Mouse (Mus musculus) CD4-positive, CD25-positive, alpha-beta regulatory T cell, adult 4 months (primary cell): ENCODE measurements around the gene Agbl4. TPM values are rescaled to one million over a fixed set of nuclear protein-coding genes. Genes with fewer than 3 reads are reported as not detected.

Experiments
- ATAC-seq: one replicate; pipeline ENCODE4 v1.8.0; 2017
- polyA plus RNA-seq, 2 experiments: library from polyadenylated mRNA; unstranded; fragments of 100-300 nt; shearing (Covaris generic); gene quantifications; one replicate each; pipeline ENCODE4 v1.2.1; 2017

Gene Agbl4
- polyA plus RNA-seq, 2 experiments from 2014 or later: not detected

DNA sequence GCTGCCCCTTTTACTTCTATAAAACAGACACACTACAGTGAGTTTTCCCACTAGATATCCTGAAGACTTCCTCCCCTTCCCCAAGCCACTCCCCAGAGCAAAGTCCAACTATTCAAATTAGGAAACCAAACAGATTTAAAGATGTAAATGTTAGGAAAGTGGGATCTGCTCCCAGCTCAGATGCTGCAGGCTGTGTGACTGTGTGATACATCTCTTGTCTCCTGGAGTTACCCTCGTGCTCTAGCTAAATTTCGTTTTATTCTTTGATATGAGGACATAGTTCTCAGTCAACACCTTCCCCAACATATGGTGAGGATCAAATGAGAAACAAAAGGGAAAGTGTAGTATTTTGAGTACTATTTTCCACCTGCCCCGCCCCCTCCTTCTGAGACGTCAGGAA lies 1274.0 kb downstream of the Agbl4 start:
- ATAC-seq: no peak

DNA sequence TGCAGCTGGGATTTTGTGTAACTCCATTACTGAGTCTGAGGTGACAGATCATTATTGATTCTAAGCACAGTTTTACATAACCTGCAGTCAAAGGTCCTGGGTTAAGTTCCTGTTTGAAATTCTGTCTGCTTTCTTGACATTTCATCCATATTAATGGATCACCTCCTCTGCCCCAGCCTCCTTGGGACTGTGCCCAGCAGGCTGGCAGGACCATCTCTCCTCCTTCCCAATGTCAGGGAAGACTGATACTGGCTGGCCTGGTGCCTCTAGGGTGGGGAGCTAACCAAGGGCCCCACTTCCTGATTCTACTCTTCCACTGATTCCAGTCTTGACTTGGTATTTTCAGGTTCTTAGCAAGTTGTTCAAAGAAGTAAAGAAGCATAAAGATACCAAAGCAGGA lies 1276.4 kb downstream of the Agbl4 start:
- no peak for ATAC-seq

DNA sequence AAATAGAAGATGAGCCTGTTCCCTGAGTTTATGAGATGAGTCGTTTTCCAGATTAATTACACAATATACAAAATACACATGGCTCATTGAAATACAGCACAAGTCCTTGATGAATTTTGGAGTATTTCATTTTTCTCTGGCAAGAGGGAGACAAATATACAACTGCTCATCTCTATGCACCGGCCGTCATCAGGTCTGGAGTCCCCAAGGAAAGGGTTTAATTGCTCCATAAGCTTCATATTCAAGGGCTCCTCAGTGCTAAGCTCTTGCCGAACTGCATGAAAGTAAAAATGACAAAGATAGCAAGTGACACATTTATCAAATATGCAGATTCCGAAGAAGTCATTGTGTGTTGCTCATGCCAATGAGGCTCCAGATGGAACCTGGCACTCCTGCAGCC lies 1284.5 kb downstream of the Agbl4 start:
- no peak for ATAC-seq

DNA sequence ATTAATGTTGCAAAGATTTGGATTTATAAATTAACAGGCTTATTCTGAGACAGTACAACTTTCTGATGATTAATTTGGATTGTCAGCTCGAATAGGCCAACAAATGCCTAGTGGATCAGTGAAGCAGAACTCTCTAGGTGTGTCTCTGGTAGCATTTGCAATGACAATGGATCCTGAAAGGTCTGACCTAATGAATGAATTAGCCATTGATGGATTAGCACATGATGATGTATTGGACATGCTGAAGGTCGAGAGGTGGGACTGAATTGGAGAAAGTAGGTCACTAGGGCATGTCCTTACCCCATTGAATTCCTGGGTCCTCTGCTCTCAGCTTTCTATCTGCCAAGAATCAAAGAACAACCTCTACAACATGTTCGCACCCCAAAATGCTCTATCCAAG lies 1285.3 kb downstream of the Agbl4 start:
- no peak for ATAC-seq

DNA sequence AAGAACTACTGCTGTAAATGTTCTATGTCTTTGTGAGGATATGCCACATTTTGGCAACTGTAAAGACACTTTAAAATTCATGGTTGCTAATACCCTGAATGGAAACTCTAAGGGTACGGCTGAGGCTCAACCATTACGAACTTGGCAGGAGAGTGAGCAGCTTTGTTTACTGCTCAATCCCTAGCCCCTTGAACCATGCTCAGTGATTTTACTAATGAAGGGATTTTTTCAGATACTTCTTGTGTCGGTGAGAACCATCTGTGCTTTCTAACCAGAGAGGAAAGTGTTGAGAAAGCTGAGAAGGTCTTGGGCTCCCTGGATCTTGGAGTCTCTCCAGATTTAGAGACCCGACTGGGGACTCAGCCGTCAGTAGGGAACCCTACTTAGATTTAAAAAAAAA lies 1286.4 kb downstream of the Agbl4 start:
- no peak for ATAC-seq

DNA sequence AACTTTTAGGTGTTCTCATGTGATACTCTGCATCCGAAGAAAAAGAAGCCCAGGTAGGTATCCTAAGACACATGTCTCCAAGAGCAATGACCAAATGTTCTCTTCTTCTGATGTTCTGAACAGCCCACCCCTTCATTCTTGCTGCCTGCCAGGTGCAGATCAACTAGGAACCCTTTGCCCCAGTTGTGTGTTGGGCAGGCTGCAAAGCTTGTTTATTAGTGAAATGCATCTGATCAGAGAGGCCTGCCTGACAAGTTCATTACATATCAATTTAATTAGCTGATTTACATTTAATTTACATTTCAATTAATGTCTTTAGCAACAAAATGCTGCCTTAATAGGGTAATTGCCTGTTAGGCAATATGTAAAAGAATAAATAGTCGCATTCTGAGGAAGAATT lies 1288.5 kb downstream of the Agbl4 start:
- ATAC-seq: no peak

DNA sequence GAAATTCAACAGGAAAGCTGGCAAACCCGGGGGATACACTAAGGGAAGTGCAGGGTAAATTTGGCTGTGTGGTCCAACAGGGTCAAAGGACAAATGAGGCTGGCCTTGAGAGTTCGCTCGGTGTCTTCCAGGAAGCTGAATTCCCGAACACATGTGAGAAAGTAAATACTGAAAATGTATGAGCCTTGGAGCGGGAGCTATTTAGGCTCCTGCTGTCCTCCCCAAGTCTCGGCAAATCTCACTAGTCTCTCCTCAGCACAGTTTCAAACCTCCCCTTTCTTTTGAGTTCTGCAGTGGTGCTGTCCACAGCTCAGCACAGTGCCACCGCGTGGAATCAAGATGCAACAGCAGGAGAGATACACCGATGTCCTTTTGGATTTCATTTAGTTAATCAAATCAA lies 1289.5 kb downstream of the Agbl4 start:
- ATAC-seq: peak; percentile 90

DNA sequence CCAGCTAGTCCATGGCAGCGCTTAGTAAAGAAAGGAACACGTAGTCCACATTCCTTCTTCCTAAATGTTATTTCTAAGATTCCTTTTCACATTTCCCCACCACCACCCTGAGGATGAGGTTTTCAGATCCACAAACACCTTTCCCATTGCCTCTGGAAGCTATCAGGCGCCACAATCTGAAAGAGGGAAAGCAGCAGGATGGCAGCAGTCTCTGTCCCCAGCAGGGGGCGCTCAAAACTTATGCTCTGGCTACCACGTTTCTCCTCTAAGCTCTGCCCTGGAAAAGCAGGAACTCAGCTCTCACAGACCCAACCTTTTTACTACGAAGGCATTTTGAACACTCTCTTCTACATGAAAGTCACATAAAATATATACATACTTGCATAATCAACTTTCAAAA lies 1290.2 kb downstream of the Agbl4 start:
- peak; percentile 76 for ATAC-seq

DNA sequence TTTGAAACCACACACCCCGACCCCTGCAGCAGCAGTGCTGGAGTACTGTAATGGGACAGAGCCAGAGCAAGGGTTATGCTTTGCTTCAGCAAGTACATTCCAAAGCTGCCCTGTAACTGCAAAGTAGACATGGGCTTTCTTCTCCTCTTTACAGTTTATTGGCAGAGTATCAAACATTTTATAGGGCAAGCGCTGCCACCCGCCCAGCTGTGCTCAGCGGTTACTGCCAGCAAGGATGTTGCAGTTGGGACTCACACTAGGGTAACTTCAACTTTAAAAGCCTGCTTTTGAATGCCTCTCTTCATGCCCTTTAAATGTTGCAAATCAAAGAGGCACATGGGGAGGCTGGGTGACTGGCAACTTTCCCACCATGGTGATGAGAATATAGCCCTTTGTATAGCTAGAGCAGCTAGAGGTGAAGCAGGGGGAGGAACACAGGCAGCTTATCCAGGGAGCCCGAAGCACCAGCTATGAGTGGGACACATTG lies 1293.6 kb downstream of the Agbl4 start:
- ATAC-seq: no peak

DNA sequence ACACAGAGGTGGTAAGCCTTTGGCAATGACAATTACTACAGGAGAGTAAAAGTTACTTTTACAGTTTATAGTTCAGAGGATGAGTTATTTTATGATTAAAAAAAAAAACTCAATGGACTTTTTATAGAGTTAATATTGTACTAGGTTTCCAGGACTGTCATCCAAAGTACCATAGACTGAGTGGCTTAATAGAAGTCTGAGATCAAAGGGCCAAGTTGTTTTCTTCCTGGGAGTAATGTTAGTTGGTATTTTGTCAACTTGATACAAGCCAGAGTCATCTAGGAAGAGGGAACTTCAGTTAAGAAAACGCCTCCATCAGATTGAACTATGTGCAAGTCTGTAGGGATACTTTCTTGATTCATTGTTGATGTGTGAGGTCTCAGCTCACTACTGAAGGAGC lies 1303.9 kb downstream of the Agbl4 start:
- no peak for ATAC-seq

DNA sequence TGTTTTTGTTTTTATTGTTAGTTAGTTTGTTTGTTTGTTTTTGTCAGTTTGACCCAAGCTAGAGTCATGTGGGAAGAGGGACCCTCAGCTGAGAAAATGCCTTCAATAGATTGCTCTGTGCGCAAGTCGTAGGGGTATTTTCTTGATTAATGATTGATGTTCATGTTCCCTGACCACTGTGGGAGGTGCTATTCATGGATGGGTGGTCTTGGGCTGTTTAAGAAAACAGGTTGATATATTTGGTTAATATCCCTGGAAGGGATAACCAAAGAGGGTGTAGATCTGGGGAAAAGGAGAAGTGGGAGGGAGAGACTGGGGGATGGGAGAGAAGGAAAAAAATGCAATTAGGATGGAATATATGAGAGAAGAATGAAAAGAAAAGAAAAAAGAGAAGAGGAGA lies 1306.7 kb downstream of the Agbl4 start:
- no peak for ATAC-seq

DNA sequence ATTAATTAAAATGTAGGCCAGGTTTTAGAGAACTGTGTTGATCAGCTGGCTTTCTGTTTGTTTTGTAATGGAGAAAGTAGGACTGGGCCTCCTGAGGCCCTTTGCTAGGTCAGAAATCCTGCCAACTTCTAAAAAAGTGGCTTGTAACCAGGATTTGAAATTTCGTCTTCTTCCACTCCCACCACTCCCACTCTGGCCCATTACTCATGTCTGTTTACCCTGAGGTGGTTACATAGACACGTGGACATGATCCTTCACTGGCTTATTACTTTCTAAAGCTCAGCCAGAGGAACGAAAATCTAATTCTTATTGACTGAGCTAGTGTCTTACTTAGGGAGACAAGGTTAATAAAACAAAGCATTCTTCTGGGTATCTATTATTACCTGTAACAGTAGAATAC lies 1307.5 kb downstream of the Agbl4 start:
- ATAC-seq: no peak

Other genes with a start within 250 kb of the Agbl4 start
- gene Elavl4, start 45.8 kb upstream of the Agbl4 start, polyA plus RNA-seq: under 1 TPM in 1 of 2 experiments, not detected in 1; 0.15 TPM